Mouse (Mus musculus) ovary, postnatal 36 days (tissue): ENCODE results near the gene Mymk.

Experiments
- DNase-seq: peaks from one replicate; pipeline ENCODE4 v3.0.0; 2022; ENCODE audit warnings: low spot score, mixed read lengths

Mymk gene

DNA sequence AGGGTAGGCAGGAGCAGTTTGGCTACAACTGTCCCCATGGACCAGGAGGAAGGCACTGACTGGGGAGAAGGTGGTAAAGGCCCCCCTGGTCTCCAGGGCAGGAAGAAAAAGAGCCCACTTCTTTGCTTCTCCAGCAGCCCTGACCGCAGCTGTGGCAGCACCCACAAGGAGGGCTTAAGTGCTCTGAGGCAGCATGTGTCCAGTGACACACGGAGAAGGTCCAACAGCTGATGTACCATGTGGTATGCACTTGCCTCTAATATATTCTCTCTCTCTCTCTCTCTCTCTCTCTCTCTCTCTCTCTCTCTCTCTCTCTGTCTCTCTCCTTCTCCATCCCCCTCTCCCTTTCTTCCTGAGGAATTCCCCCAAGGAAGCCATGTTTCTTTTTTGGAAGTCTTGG, at the start of gene Mymk:
TSS of gene Mymk (minus strand) at position 202 of the 400 bp plus-strand sequence.
- no peak for DNase-seq

DNA sequence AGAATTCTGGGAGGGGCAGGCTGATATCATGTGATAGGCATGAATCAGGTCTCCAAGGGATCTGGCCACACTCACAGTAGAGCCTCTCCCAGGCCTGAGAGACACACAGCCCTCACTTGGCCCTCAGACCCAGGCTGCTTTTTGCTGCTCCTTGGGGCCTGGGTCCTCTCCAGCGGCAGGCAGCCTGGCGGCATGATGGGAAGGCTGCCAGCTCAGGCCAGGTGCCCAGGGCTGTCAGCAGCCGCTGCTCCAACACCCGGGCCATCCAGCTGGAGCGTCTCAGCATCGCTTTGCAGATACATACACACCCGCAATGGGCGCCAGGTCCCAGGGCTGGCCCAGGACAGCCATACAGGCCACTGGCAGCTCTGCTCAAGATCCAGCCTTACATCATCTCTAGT, 48.3 kb upstream of the Mymk start:
- peak; percentile 15 for DNase-seq

DNA sequence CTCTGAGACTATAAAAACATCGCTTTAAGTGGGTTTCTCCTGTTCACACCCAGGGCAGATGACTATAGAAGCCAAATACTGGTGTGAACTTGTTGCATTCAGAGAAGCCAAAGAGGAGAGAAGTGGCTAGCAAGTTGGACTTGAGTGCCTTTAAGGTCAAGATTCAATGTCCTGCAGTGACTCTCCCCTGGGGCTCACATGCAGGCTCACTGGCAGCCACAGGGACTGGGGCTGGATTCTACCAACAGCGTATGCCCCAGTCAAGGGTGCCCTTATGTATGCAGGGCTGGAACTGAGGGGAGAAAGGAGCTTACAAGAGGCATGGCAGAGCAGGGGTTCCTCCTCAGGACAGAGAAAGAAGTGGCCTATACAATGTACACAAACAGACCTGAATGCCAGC, 47.8 kb upstream of the Mymk start:
- DNase-seq, result no peak

DNA sequence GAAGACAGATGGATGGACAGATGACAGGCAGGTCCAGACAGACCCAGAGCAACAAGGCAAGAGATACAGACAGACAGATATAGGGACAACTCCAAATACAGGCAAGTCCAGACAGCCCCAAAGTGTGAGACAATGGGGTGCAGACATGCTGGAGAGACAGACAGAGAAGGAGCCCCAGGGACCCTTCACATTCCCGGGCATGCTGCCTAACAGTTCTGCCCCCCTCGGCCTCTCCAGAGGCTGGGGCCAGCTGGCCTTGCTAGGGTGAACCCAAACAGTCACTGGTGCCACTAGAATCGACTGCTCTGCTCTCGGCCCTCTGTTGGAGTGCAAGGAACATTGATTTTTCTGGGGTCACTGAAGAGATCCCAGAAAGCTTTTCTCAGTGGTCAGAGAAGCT, 46.5 kb upstream of the Mymk start:
- DNase-seq, result no peak

DNA sequence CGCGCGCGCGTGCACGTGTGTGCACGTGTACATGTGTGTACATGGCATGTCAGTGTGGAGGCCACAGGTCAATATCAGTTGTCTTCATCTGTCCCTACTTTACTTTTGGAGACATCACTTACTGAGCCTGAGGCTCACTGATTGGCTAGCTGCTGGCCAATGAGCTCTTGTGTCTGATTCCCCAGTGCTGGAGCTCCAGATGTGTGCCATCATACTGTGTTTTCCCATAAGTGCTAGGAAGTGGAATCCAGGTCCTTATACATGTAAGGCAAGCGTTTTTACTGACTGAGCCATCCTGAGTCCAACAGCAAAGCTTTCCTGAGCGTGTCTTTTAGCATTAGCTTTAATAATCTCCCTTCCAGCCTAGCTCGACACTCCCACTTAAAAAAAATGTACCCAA, 42.2 kb upstream of the Mymk start:
- no peak for DNase-seq

DNA sequence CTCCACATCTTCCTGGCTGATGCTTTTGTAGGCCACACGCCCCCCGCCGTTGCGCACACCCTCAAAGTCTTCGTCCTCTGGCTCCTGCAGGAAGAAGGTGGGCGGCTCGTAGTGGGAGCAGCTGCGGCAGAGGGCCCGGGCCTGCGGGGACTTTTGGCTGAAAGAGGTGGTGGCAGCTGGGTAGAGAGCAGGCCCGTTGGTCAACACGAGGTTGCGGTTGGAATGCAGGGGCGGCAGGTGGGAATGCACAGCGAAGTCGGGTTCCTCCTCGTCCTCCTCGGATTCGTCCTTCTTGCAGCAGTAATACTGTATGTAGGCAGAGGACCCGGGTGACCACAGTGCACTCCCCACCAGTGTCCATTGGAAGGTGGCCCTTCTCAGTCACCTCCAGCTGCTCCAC, 40.6 kb upstream of the Mymk start:
- no peak for DNase-seq

DNA sequence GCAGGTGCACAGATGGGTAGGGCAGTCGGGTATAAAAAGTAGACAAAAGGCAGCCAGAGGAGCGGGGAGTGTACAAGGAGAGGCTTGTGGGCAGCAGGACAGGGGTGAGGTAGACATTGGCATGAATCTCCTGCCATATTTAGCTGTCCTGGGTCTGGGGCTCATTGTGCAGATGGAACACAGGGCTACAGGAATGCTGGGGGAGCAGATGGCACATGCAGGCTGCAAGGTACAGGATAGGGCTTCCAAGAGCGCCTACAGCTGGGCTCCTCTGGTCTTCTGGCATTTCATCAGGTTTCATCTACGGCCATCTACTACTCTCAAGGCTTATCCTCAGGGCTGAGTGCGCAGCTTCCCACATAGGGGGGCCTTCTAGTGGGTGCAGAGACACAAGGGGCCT, 37.1 kb upstream of the Mymk start:
- no peak for DNase-seq

DNA sequence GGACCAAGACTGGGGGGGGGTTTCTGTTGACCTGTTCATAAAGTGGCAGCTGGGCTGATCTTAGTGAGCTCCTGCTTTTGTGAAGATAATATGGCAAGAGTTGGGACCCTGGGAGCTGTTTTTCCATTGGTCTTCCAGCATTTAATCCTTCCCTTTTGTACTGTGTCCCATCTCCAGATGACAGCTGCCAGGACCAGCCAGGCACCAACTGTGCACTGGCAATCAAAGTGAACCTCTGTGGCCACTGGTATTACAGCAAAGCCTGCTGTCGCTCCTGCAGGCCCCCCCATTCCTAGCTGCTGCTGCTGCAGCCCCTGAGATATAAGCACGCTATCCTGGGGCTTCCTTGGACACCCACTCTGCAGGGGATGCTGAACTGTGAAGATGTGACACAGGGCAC, 36.2 kb upstream of the Mymk start:
- DNase-seq, result no peak

DNA sequence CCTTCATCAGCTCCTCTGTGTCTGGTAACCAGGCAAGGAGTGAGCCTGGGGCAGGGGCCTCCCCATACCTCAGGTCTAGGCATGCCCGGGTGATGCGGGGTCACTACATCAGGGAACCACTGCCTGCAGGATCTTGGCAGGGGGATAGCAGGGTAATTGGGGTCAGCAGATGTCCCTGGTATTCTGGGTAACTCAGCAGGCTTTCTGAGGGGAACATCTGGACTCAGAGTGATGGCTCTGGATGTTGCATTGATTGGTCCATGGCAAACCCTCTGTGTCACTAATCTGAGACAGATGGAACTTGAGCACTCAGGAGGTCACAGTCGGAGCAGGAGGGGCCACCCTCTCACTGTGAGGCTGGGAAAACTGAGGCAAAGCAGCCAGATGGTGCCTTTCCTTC, 34.8 kb upstream of the Mymk start:
- no peak for DNase-seq

DNA sequence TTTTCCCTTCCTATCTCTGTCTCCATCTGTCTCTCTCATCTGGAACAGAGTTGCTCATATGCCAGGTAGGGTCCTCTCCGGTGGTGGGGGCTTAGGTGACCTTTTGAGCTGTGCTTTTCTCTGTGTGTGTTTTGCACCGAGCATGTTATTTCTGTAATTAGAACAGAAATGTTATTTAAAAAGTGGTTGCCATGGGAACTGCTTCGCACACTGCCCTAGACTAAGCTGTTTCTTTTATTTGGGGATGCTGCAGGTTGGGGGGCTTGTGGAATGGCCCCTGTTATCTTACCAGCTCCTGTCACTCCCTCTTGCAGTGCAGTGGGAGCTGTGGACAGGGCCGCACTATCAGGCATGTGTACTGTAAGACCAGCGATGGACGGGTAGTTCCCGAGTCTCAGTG, 31.6 kb upstream of the Mymk start:
- no peak for DNase-seq

DNA sequence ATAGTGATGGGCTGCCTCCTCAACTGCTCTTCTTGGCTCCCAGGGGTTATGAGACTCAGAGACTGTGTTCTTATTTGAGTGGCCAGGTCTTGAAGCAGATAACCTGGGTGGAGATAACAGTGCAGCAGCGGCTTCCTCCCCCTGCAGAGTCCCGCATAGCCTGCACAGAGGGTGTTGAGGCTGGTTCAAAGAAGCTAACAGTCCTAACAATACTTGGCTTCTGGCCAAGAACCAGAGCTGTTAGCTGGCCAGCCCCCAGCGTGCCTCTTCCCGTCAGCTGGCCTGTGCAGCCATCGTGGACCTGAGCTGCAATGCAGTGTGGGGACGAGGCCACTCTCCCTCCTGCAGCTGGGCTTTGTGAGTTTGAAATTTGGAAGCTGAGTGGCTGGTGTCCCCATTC, 25.8 kb upstream of the Mymk start:
- peak; percentile 36 for DNase-seq

DNA sequence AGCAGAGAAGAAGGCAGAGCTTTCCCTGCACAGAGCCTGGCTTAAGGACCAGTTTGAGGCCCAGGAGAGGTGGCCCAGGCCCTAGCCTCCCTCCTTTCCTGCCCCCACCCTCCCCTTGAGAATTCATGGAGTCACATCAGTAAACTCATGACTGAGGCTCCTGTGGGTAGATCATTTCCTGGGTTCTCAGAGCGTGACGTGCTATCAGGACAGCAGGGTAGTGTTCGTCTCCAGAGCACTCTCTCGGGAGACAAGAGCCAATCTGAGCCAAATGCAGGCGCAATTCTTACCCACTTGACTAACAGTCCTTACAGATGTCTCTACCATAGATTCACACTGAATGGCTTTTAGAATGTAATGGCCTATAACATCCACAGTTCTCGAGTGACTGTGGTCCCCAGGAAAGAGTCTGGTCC, 25.3 kb upstream of the Mymk start:
- no peak for DNase-seq

DNA sequence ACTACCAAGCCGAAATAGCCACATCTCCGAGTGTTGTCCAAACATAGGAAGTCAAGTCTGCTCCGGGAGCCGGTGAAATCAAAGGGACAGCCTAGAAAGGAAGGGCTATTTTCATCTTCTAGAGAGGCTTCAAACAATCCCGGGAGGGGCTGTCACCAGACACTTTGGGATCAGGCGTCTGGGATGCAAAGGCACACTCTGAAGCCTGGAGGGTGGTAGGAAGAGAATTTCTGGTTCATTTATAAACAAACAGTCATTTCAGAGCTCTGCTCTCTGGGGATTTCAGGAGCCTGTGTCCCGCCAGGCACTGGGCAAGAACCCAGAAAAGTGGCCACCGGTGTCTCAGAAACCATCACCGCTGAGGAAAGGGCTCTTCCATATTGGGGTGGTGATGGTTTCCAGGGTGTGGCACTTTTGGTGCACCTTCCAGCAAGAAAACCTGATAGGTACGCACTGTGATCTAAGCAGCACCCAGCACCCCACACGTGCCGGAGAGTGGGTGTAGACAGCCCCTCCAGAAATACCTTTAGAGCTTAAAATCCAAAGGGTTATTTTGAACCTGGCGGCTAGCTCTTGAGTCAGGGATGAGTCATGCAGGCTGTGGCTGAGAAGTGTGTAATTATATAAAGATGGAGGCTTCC, 24.5 kb upstream of the Mymk start:
- no peak for DNase-seq

DNA sequence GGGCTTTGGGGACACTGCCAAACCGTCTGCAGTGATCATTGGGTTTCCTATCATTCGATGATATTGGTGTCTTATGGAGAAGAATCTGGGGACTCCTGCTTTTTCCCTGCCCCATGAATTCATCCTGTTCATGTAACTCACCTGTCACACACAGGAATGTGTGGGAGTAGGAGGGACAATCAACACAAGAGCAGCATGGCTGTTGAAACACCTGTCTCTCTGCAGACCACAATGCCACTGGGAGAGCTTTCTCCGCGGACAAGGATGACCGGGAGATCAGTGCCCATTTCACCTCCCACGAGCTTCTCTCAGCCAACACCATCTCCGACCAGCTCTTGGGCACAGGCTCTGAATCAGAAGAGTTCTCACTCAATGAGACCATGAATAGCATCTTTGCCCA, 23.2 kb upstream of the Mymk start:
- no peak for DNase-seq

DNA sequence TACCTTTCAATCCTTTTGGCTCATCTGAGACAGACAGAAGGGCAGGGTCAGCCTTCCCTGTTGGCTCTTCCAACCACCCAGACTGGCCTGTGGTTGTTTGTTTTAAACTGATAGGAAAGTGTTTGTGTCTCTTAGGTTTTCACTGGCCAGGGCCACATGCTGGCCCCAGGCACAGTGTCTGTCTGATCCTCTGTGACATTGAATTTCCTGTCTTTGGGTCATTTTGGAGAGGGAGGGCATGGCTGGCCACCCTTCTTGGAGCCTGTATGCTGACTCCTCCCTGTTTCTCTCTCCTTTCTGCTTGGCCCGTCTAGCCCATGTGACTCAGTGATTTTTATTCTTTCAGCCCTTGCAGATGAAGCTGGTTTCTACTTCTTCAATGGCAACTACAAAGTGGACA, 17.3 kb upstream of the Mymk start:
- no peak for DNase-seq

DNA sequence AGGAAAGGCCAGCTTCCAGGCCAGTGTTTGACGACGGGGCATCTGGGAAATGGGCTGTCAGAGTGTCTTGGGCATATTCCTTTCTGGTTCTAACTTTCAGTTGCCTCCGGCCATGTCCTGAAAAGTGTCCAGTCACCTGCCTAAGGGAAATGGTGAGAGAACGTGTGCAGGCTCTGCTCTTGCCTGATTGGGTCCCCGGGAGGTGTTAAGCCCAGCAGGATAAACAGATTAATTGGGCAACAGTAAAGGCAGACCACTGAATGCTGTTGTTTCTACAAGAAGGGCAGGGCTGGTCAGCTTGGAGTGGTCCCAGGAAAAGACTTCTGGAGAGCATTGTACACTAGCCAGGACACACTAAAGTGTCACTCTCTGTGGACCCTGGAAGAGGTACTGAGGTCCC, 16.7 kb upstream of the Mymk start:
- DNase-seq, result no peak

DNA sequence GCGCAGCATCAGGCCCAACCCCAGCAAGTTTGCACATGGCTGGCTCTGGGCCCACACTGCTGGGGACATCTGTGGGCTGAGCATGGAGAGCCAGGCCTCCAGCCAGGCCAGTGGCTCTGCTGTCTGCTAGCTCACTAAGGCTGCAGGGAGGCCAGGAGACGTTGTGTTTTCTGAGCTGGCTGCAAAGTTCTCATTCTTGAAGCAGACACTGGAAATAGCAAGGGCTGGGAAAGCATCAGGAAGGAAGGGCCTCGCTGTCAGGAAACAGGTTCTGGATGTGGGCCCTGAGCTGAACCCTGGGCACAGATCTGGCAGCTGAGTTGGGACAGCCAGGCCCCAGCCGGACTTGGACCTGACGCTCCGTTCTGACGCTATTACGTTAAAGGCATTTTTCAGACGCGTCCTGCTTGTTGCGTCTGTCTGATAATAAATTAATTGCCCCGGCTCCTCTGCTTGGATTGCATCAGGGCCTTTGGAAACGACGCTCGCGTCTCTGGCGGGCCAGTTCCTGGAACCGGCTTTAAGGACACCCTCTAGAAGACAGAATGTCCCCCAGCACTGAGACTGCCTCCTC, 16.2 kb upstream of the Mymk start:
- DNase-seq, result peak; percentile 62

DNA sequence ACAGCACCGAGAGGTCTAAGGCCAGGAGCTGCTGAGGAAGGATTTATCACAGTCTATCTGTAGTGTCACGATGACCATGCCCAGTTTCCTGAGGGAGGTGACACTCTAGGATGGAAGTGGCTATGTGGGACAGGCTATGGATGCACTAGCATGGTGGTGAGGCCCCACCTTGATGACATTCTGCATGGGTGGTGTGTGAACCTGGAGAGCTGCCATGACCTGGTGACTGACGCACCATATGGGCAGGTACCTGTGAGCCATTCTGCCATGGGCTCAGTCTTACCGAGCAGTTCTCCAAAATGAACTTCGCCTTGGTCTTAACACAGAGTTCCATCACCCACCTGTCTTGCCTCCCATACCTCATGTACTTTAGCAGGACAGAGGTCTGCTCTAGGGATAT, 15.6 kb upstream of the Mymk start:
- DNase-seq, result no peak

DNA sequence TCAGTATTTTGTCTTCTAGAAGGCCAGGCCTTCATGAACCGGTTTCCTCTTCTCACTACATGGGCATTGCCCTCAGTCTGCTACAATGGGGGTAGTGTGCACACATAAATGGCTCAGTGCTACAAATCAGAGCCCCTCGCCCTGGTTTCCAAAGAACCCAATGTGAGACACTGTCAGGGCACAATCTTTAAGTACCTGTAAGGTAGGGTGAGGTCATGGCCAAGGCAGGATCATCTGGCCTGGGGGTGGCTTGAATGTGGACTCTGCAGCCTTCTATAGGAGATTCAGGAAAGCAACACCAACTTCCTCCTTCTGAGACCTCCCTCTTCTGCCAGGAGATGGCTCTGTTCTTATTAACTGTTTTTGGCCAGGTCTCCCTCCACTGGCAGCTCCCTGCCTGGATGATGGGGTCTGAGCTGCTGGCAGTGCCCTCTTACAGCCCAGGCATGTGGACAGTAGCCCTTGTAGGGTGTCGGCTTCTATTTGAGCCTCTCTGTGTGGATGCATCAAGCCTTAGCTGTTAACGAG, 14.6 kb upstream of the Mymk start:
- DNase-seq, result no peak

DNA sequence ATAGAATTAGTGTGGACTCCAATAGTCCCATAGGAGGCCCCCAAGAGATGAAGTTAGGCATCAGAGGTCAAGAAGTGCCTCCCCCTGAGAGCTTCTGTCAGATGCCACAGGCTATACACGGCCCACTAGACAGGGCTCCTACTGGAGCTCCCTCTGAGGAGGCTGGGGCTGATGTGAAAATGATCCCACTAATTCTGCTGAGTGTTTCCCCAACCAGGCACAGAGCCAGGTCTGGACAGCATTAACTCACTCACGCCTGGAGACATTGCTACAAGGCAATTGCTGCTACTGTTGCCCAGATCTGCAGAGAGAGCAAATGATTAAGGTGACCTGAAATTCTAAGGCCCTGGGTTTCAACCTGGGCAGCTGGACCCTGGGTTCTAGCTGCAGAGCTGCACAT, 13.8 kb upstream of the Mymk start:
- no peak for DNase-seq

DNA sequence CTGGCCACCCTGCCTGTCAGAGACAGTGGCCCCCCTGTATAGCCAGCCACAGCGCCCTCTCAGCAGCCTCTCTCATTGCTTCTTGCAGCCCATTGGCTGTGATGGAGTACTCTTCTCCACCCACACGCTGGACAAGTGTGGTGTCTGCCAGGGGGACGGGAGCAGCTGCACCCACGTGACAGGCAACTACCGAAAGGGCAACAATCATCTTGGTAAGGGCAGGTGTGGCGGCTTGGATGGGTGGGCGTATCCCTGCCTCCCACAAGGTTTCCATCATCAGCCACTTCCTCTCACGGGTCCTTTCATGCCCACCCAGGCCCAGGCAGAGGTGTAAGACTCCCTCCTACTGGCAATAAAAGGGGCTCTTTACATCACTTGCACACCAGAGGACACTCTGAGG, 13.0 kb upstream of the Mymk start:
- no peak for DNase-seq

DNA sequence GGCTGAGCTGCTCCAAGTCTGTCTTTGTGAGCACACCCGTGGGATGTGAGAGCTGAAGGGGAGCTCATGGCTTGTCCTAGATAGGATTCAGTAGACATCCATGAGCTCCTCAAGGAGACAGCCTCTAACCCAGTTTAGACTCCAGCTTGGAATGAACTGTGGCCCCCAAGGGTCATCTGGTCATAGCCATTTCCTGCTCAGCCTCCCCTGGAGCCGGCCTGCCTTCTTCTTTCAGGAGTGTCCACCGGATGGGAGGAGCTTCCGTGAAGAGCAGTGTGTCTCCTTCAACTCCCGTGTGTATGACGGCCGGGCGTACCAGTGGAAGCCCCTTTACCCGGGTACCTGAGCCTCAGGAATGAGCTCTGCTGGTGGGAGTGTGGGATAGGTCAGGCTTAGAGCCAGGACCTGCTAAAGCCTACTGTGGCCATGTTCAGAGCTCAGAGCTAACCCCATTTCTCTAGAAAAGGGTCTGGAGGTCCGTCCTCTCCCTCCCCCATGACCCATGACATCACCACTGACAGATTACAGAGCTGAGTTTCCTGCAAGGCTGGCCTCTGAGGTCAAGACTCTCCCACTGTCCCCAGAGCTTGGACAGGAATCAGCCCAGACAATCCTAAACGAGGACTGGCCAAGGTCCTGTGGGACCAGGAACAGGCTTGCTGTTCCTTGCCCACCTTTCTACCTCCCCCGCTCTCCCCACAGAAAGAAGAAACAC, 11.9 kb upstream of the Mymk start:
- DNase-seq, result no peak

DNA sequence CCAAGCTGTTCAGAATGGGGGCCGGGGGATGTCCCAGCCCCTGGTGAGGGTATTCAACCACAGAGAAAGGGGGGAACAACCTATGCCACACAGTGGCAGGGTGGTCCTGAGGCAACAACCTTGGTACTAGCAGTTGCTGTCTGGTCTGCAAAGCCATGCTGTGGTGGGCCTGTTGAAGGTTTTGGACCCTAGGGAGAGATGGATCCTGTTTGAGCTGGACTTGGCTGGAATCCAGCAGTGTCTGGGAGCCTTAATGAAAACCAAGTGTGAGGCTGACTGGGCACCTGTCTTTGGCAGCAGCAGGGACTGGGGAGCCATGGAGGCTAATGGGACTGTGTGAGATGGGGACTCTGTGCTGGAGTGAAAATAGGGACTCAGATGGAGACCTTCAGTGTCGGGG, 7.7 kb upstream of the Mymk start:
- DNase-seq, result no peak

DNA sequence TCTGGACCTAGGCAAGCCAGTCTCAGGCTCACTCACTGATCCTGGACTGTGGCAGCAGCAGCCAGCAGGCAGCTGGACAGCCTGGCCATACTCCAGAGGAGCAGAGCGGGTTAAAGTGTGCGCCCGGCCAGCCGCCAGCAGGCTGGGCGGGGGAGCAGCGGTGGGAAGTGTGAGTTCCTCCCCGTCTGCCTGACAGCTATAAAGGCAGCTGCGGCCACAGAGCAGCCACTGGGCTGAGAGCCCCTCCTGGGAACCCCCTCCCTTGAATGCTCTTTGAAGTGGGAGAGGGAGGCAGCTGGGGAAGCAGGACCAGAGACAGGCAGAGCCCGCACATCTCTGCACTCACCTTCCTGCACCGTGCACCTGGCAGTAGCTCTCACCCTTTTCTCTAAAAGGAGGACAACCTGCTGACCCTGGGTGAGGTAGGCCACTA, 7.2 kb upstream of the Mymk start, which contains the start of gene Adamtsl2:
TSS of gene Adamtsl2 (plus strand) at position 228 of the 433 bp plus-strand sequence.
- DNase-seq, result peak; percentile 82
